Mouse (Mus musculus) gastrocnemius, adult 2 months (tissue): ENCODE data around the gene Nup98. TPM values are rescaled to one million over a fixed set of nuclear protein-coding genes. Genes with fewer than 3 reads are reported as not detected.

Source experiments
- DNase-seq: peaks from one replicate; pipeline ENCODE4 v3.0.0; 2022
- H3K27ac ChIP-seq: fragments of 200-600 bp; 2 replicates; pipeline ENCODE4 v1.8.1; 2022; ENCODE audit warnings: mild to moderate bottlenecking
- H3K4me3 ChIP-seq: fragments of 200-600 bp; 2 replicates; pipeline ENCODE4 v1.8.1; 2022; ENCODE audit warnings: mild to moderate bottlenecking, moderate library complexity
- CTCF ChIP-seq: fragments of 200-600 bp; IDR thresholded peaks from 2 replicates; pipeline ENCODE4 v1.8.1; 2022; ENCODE audit warnings: antibody characterized with exemption, mild to moderate bottlenecking, moderate library complexity
- intact Hi-C: fragments of 180-260 bp; cut with DNase I; formaldehyde crosslinking; loops from one replicate; pipeline ENCODE4 v1.15.1; 2025
- total RNA-seq, 2 experiments: library from RNA; stranded (reverse); gene quantifications; 2 replicates each; pipeline ENCODE4 v1.2.3; 2021

The Nup98 gene
- total RNA-seq, 2 experiments from 2014 or later = 27.0 to 28.0 TPM

GRCm38 (mm10) chr7:102106700-102107141 is 103.3 kb downstream of the Nup98 start:
- intact Hi-C loops = no loop called here
- peak; percentile 58 for DNase-seq
- H3K4me3 ChIP-seq = peak overlapping the region; percentile 71
- TF ChIP-seq CTCF = no peak
- peak overlapping the region; percentile 67; the same call in 1 of the 2 replicates for H3K27ac ChIP-seq

GRCm38 (mm10) chr7:102104126-102104525 is 105.8 kb downstream of the Nup98 start:
- intact Hi-C loops = no loop called here
- peak overlapping the region; percentile 71 for H3K4me3 ChIP-seq
- H3K27ac ChIP-seq = peak overlapping the region; percentile 97
- no peak for TF ChIP-seq CTCF
- peak; percentile 58 for DNase-seq

- intact Hi-C loops = no loop called here
- peak overlapping the region; percentile 71 for H3K4me3 ChIP-seq
Observed at GRCm38 (mm10) chr7:102103555-102103954, 106.4 kb downstream of the Nup98 start.

DNA sequence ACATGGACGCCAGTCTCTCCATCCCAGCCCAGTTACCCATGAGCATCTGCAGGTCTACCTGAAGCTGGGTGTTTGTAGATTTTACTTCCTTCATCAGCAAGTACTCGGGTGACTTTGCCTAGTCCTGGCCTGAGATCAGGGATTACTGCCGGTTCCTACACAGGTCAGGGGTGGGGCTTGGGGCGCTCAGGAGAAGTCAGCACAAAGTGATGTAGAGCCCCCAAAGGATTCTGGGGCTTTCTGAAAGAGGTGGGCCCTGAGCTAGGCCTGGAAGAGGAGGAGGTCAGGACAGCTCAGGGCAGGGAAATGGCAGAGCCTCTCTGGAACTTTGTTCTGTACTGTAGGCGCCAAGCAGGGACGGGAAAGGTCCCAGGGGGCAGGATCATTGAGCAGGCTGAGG is 107.3 kb downstream of the Nup98 start:
- H3K4me3 ChIP-seq = peak overlapping the region; percentile 71

More at GRCm38 (mm10) chr7:102103555-102103954, 106.4 kb downstream of the Nup98 start:
- TF ChIP-seq CTCF = no peak
- no peak for DNase-seq
- peak overlapping the region; percentile 97 for H3K27ac ChIP-seq

GRCm38 (mm10) chr7:102102241-102102640 is 107.7 kb downstream of the Nup98 start:
- TF ChIP-seq CTCF = peak; percentile 36
- peak; percentile 66 for DNase-seq
- Histone ChIP-seq H3K27ac (peak overlapping the region; percentile 97), H3K4me3 (peak overlapping the region; percentile 71)
- intact Hi-C loops = no loop called here

More for the DNA sequence above, 107.3 kb downstream of the Nup98 start:
- intact Hi-C loops = no loop called here
- peak; percentile 67 for DNase-seq
- H3K27ac ChIP-seq = peak overlapping the region; percentile 97
- no peak for TF ChIP-seq CTCF

DNA sequence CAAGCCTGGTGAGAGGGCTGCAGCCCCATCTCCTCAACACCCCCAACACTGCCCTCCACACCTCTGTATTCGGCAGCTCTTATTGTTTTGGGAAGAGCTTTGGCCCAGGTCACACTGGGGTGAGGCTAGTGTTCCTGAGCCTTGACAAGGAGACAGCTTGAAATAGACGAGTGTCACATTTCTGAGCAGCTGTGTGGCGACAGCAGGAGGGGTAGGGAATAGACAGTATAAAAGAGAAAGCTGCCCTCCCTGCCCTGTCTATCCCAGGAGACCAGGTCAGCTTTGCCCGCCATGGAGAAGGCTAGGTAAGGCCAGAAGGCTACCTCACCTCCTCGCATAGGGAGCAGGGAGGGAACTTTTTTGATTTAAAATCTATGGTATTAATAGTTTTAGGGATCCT is 108.5 kb downstream of the Nup98 start, which contains the start of gene Art1:
Gene Art1, plus strand, starts transcription at position 257 of the 400 bp plus-strand sequence.
- intact Hi-C loops = no loop called here
- peak; percentile 82 for DNase-seq
- Histone ChIP-seq H3K4me3 (peak within 1 kb of the TSS; percentile 71), H3K27ac (peak within 1 kb of the TSS; percentile 97)
- no peak for TF ChIP-seq CTCF

GRCm38 (mm10) chr7:102100868-102101267 is 109.1 kb downstream of the Nup98 start:
- DNase-seq = peak; percentile 14
- peak overlapping the region; percentile 71 for H3K4me3 ChIP-seq
- intact Hi-C loops = no loop called here
- TF ChIP-seq CTCF = no peak
- H3K27ac ChIP-seq = peak overlapping the region; percentile 97

- intact Hi-C loops = no loop called here
- Histone ChIP-seq H3K27ac (peak overlapping the region; percentile 97), H3K4me3 (peak overlapping the region; percentile 71)
- peak; percentile 66 for DNase-seq
- TF ChIP-seq CTCF = no peak
Observed at GRCm38 (mm10) chr7:102099760-102100661, 110.0 kb downstream of the Nup98 start.

DNA sequence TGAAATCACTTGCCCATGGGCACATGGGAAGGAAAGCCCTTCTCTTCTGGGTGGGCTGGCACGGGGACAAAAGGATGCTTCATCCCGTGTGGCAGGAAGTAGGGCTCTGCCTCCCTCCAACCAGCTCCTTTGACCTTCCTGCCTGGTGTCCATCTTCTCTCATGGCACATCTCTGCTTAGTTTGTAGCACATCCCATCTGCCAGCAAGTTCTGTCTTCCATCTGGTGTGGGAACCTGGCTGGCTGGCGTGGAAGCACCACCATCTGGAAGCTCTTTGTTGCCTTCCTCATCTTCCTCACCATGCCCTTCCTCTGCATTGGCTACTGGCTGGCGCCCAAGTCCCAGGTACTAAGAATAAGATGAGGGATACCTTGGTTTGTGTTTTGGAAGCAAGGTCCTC is 122.6 kb downstream of the Nup98 start:
- H3K27ac ChIP-seq = no peak overlapping the region
- intact Hi-C loops = no loop called here
- no peak for TF ChIP-seq CTCF
- no peak overlapping the region for H3K4me3 ChIP-seq
- DNase-seq = no peak

GRCm38 (mm10) chr7:102084041-102084696 is 125.8 kb downstream of the Nup98 start:
- Histone ChIP-seq H3K4me3 (no peak overlapping the region), H3K27ac (no peak overlapping the region)
- intact Hi-C loops = no loop called here
- TF ChIP-seq CTCF = no peak
- no peak for DNase-seq

GRCm38 (mm10) chr7:102082816-102083215 is 127.2 kb downstream of the Nup98 start, which contains the start of gene Trpc2:
TSS of gene Trpc2 (plus strand) at chr7:102083116.
- peak within 1 kb of the TSS; percentile 81 for H3K27ac ChIP-seq
- TF ChIP-seq CTCF = no peak
- intact Hi-C loops = no loop called here
- no peak for DNase-seq
- H3K4me3 ChIP-seq = no peak within 1 kb of the TSS; the same call in 1 of the 2 replicates

DNA sequence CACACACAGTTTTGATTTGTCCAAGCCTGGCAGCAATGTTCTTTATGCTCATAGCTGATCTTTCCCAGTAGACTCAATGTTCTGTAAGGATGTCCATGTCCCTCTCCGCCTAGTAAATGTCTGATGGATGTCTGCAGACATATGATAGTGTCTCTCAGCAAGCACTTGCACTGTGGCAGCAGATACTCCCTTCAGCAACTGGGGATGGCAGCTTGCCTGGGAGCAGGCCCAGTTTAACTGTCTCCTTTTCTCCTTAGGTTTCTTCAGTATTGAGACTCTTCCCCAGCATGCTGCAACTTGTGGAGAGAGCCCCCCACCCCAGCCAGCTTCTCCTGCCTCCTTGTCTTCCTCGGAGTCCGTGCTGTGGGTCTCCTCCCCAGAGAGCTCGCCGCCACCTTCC is 128.2 kb downstream of the Nup98 start:
- intact Hi-C loops = no loop called here
- peak; percentile 84 for DNase-seq
- TF ChIP-seq CTCF = no peak
- Histone ChIP-seq H3K4me3 (no peak overlapping the region; the same call in 1 of the 2 replicates), H3K27ac (peak overlapping the region; percentile 81)

DNA sequence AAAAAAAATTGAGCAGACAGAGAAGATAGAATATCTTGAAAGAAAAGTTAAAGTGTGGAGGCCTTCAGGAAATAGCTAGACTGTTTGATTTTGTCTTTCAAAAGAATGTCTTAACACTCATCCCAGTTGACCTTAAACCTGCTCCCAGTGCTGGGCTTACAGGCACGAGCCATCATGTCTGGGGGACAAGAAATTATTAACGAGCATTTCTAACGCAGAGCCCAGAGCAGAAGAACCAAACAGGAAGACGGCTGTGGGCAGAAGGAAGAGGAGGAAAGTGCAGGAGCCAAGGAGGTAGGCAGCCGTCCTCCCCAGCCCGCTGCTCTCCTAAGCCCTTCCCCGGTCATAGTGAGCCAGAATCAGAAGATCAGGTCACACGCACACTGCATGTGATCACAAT is 129.7 kb downstream of the Nup98 start:
- no peak for DNase-seq
- Histone ChIP-seq H3K4me3 (no peak overlapping the region), H3K27ac (no peak overlapping the region)
- intact Hi-C loops = no loop called here
- TF ChIP-seq CTCF = no peak
